Mouse (Mus musculus): Measurements from ENCODE around the gene Galc.

Galc gene

DNA sequence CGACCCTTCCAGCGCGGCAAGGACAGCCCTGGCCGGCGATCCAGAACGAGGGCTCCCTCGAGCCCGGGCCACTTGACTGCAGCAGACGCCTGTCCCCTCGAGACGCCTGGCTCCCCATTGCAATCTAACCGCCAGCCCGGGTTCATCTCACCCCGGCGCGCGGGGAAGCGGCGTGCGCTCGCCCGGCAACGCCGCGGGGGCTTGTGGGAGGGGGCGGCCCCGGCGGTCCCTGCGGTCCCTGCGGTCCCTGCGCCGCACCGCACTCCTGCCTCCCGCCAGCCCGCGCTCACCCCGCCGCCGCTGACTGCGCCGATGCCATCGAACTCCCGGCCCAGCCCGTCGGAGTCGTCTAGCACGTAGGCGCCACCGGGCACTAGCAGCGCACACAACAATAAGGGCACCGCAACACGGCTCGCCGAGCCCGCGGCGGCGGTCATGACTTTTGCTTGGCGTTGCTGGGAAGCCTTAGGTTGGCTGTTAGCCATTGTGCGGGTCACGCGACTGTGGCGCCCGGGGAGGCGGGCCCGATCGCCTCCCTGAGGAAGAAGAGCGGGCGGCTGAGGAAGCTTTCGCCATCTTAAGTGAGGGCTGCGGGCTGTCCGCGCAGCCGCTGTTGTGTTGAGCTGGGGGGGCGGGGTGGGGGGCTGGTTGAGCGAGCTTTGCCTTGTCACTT lies at the start of gene Galc:
TSS of gene Galc (minus strand) at position 615 of the 673 bp plus-strand sequence.
- DNase-seq (ENCODE audit: low spot score): peak; percentile 74

DNA sequence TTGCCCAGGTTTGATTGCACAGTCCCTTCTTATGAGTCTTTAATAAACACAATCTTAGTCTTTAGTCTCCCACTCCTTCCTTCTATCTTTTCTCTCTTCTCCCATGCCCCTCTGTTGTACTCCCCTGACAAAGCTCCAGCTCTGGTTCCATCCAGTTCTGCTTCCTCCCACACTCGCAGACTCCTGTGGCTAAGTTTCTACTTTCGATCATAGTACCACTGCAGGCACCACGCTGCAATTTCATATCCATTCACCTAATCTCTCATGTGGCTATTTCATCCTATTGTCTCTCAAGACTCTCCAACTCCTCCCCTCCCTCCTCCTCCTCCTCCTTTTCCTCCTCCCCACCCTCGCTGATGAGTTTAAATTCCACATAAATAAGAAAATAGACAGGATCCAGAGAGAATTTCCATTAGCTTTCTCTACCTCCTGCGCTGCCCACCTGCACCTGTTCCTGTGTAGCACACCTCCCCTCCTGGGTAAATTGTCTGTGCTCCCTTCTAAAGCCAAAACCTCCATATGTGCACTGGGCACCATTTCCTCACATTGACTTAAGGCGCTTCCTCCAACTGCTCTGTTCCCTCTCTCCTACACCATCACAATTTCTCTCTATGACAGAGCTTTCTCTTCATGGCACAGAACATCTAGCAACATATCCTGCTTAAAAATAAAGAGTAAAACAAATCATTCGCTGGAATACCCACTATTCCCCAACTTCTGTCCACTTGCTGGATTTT lies 48.1 kb upstream of the Galc start:
- DNase-seq (ENCODE audit: low spot score): no peak

DNA sequence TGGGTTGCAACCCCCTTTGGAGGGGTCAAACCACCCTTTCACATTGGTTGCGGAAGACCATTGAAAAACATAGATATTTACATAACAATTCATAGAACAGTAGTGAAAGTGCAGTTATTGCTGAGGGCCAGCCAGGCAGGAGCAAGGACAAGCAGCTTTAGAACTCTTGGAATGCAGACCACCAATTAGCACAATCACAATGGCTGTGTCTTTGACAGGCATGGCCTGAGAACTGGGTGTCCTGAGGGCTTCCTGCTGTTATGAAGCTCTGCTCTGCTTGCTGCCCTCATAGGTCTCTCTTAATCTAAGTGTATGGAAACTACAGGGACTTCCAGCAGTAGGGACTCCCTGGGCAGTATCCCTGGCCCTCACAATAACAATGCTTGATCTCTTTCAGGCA lies 43.8 kb upstream of the Galc start:
- DNase-seq (ENCODE audit: low spot score): no peak

DNA sequence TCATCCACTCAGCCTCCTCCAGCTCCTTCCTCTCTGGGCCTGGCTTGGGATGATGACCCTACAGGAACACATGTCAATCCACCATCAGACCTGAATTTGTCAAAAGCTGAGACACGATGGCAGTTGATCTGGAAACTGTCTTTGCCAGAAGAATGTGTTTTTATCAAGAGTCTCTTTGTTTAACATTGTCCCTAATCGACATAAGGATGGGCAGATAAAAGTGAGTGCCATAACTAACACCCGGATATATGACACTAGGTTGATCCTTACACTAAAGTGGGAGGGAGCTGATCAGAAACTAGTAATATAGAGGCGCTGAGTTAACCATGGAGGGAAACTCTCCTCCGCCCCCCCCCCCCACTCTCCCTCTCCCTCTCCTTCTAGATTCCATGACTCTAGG lies 42.7 kb upstream of the Galc start:
- no peak for DNase-seq (ENCODE audit: low spot score)

DNA sequence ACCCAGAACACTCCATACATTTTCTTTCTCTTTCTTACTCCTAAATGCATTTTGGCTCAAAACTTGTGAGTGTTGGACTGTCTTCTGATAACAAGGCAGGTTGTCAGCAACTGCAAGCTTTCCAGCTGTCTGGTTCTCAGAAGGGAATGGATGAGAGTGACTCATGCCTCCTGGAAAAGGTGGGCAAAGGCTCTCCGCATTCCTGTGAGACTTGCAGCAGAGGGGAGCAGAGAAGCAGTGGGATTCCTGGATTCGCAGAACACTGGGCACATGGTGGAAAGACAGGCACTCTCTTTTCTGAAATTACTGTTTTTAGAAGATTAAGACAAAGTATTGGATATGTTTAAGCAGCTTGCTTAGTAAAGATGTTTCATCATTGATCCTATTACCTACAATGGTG lies 35.0 kb upstream of the Galc start:
- no peak for DNase-seq (ENCODE audit: low spot score)

DNA sequence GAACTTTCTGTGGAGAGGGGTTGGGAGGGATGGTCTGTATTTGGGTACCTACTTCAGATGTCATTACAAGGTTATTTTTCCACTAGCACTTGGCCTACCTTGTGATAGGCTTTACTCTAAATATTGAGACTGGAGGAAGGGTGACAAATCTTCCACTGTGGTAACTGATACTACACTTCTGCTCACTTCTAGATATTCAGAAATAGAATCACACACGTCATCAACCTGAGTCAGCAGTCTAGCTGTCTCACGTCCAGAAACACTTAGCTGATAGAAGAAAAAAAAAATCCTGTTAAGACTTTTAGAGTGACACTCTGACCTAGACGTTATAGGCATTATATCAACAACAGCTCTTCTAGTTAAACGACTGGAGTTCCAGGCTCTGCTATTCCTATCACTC lies 33.0 kb upstream of the Galc start:
- DNase-seq (ENCODE audit: low spot score): no peak

DNA sequence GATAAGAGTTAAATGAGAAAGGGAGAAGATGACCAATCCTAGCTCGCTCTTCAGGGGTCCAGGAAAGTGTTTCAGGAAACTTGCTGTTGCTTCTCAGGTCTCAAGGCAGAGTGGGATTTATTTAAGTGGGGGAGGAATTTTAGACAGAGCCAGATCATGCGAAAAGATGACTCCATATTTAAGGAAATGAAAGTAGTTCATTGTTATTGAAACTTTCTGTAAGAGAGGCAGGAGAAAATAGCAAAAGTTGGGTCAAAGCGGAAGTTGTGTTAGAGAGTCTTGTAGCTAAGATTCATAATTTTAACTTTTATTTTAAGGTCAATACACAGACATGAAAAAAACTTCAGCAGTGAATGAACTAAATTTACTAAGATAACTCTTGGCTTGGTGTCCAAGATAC lies 31.2 kb upstream of the Galc start:
- no peak for DNase-seq (ENCODE audit: low spot score)

DNA sequence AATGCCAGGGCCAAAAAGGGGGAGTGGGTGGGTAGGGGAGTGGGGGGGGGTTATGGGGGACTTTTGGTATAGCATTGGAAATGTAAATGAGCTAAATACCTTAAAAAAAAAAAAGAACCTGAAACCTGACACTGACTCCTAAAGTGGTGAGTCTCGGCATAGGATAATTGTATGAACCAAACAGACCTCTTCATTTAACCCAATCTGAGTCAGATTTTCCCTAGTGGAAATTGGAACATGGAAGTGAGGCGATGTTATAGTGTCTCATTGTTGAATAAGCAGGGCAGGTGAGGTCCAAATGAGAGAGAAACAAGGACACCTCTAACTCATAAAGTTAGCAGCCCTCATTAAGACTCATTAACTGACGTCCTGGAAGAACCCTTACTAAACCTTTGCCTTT lies 25.2 kb upstream of the Galc start:
- no peak for DNase-seq (ENCODE audit: low spot score)

DNA sequence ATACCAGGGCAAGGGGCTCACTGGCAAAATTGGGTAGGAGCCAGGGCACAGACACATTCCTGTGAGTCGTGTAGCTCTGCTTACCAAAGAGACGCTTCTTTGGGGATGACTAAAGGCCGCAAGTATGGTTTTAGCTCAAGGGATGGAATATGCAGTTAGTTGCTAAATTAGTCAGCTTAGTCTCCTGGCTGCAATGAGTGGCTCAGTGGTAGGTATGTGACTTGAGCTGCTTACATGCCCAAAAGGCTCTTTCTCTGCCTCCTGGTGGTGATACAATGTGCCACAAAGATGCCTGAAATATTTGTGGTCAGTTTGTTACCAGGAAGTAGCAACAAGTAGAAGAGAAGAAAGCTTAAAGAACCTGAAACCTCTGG lies 24.2 kb upstream of the Galc start:
- DNase-seq (ENCODE audit: low spot score): no peak

DNA sequence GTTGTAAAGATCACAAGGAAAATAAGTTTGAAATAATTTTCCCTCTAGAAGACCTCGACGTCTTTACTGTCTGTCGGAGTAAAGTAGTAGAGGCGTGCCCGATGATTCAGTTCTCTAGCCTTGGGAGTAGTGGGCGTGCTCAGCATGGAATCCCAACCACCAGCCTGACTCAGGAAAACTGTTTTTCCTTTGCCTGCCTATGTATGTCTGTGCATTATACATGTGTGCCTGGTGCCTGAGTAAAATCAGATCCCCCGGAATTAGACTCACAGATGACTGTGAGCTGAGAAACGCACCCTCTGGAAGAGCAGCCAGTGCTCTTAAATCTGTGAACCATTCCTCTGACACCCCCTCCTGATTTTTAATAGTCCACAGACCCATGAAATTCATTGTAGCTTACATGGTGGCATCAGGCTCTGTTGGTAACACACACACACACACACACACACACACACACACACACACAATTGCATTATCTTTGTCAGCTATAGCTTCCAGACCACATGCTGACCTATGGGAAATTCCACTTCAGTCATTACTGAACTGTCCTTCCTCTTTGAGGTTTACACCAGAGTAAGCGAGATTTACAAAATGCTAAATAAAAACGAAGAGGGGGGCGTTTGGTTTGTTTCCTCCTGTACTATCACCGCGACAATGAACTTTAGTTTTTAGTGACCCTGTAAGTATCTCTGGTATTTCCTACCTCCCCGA lies 23.7 kb upstream of the Galc start:
- no peak for DNase-seq (ENCODE audit: low spot score)

DNA sequence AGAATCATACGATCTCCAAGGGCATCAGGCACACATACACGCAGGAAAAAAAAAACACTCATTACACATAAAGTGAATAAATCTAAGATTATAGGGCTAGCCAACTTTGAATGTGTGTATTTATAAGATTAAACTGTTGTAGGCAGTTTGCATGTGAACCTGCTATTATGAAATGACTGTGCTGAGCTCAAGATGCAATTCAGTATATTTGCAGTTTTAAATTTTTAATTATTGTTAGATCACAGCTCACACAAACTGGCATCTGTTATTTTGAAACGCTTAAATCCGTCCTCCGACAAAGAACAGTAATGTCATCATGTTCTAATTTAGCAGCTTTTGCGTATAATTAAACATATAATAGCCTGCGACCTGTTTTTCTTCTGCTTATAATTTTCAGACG lies 21.7 kb upstream of the Galc start:
- no peak for DNase-seq (ENCODE audit: low spot score)

DNA sequence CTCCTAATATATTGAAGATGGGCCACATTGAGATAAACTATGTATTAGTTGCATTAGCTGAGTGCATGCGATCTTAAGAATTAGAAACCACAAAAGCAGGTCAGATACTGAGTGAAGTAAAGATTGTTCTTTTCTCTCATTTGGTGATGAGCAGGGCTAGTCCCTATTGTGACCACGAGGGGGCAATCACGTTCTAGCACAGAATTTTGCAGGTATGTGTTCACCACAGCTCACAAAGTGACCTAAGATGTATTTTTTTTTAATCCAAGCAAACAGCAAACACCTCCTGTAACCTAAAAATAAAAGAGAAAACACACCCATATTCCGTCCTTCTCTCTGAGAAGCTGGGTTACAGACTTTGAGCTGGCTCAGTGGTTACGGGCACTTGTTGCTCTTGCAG lies 21.3 kb upstream of the Galc start:
- DNase-seq (ENCODE audit: low spot score): no peak

DNA sequence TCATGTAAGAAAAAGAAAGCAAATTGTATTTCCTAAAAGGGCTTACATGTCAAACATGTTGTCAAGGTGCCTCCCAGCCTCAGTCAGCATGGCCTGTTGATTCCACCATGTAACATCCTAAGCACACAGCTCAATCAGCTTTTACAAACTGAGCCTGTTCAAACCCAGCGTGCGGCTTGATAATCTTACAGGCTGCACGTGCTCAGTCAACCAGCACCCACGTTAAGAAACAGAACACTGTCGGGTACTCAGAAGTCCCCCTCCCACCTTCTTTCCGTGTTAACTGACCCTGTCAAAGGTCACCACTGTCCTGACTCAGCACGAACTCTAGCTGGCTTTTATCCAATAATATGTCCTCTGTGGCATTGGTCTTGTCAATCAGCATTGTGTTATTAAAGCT lies 13.2 kb upstream of the Galc start:
- no peak for DNase-seq (ENCODE audit: low spot score)

DNA sequence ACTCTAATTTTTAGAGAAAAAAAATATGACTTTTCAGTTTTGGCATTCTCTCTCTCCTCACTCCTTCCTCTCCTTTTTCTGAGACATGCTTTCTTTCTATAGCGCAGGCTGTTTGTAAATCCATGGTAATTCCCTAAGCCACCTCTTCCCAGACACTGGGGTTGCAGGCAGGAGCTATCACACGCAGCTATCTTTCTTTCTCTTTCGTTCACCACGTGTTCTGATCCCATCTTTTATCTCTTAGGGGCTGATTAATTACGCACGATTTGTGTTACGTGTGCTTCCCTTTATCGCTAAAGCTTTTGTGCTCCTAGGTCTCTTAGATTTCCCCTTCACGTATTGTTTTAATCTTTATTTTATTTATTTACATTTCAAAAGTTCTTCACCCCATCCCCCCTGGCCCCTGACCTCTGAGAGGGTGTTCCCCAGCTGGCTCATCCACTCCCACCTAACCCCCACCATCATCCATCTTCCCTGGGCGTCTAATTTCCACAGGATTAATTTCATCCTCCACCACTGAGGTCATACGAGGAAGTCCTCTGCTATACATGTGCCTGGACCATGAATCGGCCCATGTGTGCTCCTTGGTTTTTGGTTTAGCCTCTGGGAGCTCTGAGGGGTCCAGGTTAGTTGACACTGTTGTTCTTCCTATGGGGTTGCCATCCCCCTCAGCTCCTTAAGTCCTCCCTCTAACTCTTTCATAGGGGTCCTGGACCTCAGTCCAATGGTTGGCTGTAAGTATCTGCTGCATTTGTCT lies 11.7 kb upstream of the Galc start:
- DNase-seq (ENCODE audit: low spot score): no peak

DNA sequence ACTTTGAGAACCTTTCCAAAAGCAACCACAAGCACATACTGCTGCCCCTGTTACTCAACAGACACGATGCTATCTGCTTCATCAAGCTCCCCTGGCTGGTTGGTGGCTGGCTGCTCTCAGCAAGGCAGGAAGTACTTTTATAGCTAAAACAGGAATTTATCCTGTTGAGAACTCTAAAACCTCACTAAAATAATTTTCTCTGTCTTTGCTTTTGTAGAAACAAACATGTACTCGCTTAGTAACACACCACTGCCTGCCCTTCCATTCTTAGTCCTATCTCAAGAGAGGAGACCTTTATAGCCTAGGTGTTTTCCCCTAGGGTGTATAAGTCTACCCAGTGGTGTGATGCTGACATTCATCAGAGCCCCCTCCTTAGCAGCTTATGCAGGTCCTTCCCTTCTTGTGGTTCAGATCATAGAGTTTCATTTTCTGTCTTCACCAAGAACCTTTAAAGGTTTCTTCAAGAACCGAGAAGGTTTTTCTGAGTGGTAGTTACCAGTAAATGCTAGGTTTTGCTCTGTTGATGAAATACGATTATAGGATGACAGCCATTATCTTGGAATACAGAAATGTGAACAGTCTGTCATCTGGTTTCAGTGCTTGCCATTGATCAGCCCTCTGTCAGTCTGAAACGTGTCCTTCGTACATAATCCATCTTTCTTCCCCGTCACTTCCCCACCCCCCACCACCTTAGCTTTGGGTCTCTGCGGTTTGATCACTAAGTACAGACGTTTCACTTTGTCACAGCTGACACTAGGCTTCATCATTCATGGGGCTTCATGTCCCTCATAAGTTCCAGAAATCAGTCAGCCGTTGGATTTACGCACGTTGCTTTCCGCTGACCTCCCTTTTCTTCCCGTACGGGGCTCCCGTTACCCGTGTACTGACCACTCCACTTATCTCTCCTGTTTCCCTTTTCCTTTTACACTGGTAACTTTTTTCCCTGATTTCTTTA lies 10.8 kb upstream of the Galc start:
- DNase-seq (ENCODE audit: low spot score): no peak

DNA sequence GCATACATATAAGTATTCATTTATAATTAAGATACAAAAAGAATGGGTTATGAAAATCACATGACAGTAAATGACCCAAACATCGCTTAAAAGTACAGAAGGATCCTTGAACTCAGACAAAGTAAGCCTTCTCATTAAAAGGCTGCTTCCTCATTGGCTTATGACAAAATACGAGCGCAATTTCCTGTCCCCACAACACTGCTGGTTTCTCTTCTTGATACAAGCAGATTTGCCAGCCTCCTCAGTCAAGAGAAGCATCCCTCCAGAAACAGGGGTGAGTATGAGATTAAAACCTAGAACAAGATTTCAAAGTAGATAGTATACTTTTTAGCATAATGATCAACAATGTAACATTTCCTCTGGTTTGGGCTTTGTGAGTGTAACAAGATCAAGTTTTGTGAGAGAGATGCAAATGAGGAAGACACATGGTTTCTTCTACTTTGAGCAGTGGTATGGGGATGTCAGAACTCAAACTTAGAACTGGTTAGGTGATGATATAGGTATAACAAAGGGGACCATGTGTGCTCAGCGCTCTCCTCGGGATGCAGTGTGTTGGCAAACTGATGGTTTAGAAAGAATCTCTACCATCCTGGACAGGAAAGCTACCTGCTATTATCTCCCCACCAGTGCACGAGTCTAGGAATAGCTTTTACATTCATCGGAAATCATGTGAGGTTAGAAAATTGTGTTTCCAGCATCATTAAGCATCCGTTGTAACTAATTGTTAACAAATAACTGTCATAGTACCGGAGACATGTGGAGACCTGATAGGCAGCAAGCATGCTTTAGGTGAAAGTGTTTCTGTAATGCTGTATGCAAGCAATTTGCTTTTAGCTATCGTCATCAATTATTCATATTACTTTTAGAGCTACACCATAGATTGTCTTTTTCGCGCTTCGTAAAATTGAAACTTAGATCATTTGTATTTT lies 9.4 kb upstream of the Galc start, which contains the start of gene Gpr65:
TSS of gene Gpr65 (plus strand) at position 195 of the 929 bp plus-strand sequence.
- no peak for DNase-seq (ENCODE audit: low spot score)

DNA sequence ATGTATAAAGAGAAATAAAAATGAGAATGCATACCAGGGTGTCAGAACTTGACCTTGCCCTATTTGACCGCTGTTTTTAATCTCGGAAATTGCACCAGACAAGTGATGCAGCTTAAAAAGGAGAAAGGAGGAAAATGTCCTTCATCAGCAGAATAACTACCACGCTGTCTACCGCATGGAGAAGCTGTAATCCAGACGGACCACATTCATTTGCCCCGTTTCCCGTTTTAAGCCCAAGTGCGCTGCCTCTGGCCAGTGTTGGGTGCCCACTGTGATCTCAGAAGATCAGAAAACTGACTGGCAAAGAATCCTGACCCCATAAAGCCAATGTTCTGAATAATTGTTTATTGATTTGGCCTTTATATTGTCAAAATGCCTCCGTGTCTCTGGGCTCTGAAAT lies 6.4 kb upstream of the Galc start:
- no peak for DNase-seq (ENCODE audit: low spot score)

DNA sequence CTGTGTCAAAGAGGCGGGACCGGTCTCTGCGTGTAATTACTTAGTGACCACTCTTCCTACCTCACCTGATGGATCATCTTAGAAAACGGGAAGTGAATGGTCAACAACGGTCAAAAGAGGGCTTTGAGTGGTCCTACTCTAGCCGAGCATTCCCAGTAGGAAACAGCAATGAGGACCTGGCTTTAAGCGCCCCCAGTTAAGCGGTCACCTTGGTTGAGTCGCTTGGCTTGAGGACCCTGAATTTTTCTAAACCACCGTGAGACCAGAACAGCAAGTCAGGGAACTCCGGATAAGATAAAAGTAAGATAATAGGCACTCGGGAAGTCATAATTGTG lies 226 bp upstream of the Galc start:
- DNase-seq (ENCODE audit: low spot score): no peak

DNA sequence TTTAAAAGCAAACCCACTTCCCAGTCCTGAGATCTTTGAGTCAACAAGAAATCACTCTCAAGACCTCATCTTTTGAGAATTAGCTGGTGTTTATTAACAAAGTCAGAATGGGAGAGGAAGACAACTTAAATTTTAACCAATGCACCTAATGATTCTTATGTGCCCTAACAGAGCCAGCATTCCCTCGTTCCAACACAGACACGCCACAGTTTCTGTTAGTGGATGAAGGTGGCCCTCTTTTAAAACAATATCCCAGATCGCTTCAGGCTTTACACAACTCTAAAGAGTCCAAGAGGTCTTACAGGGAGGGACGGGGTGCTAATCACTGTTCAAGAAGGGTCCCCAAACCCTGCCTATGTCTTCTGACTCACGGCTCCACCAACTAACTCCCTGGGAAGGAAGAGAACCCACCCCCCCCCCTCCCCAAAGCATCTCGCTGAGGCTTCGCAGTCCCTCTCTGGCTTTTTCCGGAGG lies 851 bp downstream of the Galc start:
- DNase-seq (ENCODE audit: low spot score): peak; percentile 24

DNA sequence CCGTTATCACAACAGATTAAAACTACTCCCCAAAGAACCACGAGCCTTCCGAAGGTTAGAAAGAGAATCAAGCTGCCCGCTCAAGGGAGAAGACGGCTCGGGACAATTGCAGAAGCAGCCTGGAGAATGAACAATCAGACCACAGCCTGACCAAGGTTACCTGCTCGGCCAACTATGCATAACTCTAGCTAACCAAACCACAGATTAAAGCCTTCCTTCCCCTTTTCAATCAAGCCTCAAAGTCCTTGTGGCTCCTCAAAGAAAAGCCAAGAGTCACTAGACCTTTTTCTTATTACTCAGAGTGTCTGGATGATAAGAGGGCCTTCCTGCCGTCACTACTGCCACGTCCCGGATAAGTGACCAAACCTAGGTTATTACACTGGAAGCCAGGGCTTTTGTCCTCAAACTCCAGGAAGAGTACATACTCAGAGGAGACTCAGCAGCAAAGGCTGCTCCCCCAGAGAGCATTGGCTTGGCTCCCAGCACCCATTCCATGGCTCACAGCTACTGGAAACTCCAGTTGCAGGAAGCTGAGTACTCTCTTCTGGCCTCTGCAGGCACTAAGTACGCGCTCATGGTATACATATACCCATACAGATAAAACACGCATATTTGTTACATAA lies 3.8 kb downstream of the Galc start:
- no peak for DNase-seq (ENCODE audit: low spot score)
